Mouse (Mus musculus) intestine, postnatal 0 days (tissue): ENCODE data around the gene Adipor2. TPM values are rescaled to one million over a fixed set of nuclear protein-coding genes. Genes with fewer than 3 reads are reported as not detected.
A peak's percentile ranks its signal among the peaks of the same experiment; 100 is the strongest.

ENCODE experiments used
- ATAC-seq: fragments of 200-750 bp; cut with Nextera tagmentation; 2 replicates; pipeline ENCODE4 v1.8.0; 2017; ENCODE audit warnings: mild to moderate bottlenecking, moderate TSS enrichment, moderate library complexity
- H3K27ac ChIP-seq: fragments of 300-500 bp; sonication (generic); 2 replicates; pipeline ENCODE4 v1.5.1; 2014; ENCODE audit warnings: mild to moderate bottlenecking, low read depth, low read length, moderate library complexity
- H3K27me3 ChIP-seq: fragments of 300-500 bp; sonication (generic); replicated peaks from 2 replicates; pipeline ENCODE4 v1.6.1; 2014; ENCODE audit warnings: low read length, mixed read lengths; ENCODE audit not compliant: control insufficient read depth, insufficient read depth
- H3K36me3 ChIP-seq: fragments of 300-500 bp; sonication (generic); 2 replicates; pipeline ENCODE4 v1.6.1; 2014; ENCODE audit warnings: mild to moderate bottlenecking, moderate library complexity; ENCODE audit not compliant: control insufficient read depth, insufficient read depth
- H3K4me1 ChIP-seq: fragments of 300-500 bp; sonication (generic); replicated peaks from 2 replicates; pipeline ENCODE4 v1.6.1; 2014; ENCODE audit warnings: antibody characterized with exemption, low read length, mixed read lengths; ENCODE audit not compliant: control insufficient read depth, insufficient read depth
- H3K4me2 ChIP-seq: fragments of 300-500 bp; sonication (generic); replicated peaks from 2 replicates; pipeline ENCODE4 v1.6.1; 2014; ENCODE audit warnings: low read depth, mild to moderate bottlenecking, moderate library complexity
- H3K4me3 ChIP-seq: fragments of 300-500 bp; sonication (generic); 2 replicates; pipeline ENCODE4 v1.5.1; 2014; ENCODE audit warnings: low read depth, low read length
- H3K9ac ChIP-seq: fragments of 300-500 bp; sonication (generic); 2 replicates; pipeline ENCODE4 v1.6.1; 2014; ENCODE audit warnings: mild to moderate bottlenecking, low read depth, low read length
- H3K9me3 ChIP-seq: fragments of 300-500 bp; sonication (generic); 2 replicates; pipeline ENCODE4 v1.6.1; 2016; ENCODE audit warnings: mixed run types; ENCODE audit not compliant: control insufficient read depth
- CTCF ChIP-seq: sonication (generic); IDR thresholded peaks from 2 replicates; pipeline ENCODE4 v1.5.1; 2016; ENCODE audit warnings: low read depth, mild to moderate bottlenecking, control low read depth, antibody characterized with exemption, moderate library complexity
- whole genome bisulfite sequencing: fragments of 180-500 bp; shearing (Covaris S2); extraction: QIAGEN DNeasy Blood & Tissue Kit; methylation state at CpG from one replicate; pipeline ENCODE4 v1.1.7; 2014; 5-methylcytosine and 5-hydroxymethylcytosine counted together
- polyA plus RNA-seq: library from polyadenylated mRNA; unstranded; fragments of >200 nt; fragmentation: Nextera tagmentation; extraction: Ambion mirVana; gene quantifications from 2 replicates; pipeline ENCODE4 v1.2.1, GENCODE M21; 2015

Gene Adipor2
- polyA plus RNA-seq, 1 experiment from 2014 or later: 106 TPM

GRCm38 (mm10) chr6:119428611-119429010 is 11.1 kb upstream of the Adipor2 start:
- TF ChIP-seq CTCF: peak; percentile 57
- 90% methylated on average over 3 of the region's 3 CpGs for WGBS

DNA sequence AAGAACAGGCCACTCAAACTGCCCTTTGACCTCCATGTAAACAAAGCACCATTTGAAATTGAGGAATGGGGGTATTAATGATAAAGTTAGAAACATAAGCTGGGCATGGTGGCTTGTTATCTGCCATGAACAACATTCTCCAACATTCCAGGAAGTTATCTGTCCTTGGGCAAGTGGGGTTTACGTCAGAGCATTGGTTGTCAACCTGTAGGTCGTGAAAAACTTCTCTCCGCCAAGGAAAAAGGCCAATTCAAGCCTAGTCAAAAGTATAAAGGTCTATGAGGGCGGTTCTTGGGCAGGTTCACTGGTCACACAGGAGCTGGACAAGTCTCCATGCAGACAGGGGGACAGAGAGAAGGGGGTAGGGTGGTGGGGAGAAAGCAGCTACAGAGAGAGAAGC is 3.5 kb upstream of the Adipor2 start:
- peak; percentile 59 for ATAC-seq
- no peak overlapping the region for H3K4me3 ChIP-seq
- H3K36me3 ChIP-seq: no peaks in the 10 kb centered on the region
- H3K4me1 ChIP-seq: no peaks in the 10 kb centered on the region; the same call in 1 of the 2 replicates
- no peak overlapping the region for H3K4me2 ChIP-seq
- no peaks in the 10 kb centered on the region for H3K27me3 ChIP-seq
- H3K9me3 ChIP-seq: no peaks in the 10 kb centered on the region
- WGBS: 42% methylated on average over 4 of the region's 4 CpGs
- peak overlapping the region; percentile 74 for H3K27ac ChIP-seq
- no peak overlapping the region for H3K9ac ChIP-seq
- TF ChIP-seq CTCF: no peak

More at GRCm38 (mm10) chr6:119428611-119429010, 11.1 kb upstream of the Adipor2 start:
- Histone ChIP-seq H3K27ac (no peak overlapping the region), H3K9me3 (no peaks in the 10 kb centered on the region), H3K4me2 (no peak overlapping the region), H3K4me3 (no peak overlapping the region), H3K36me3 (no peaks in the 10 kb centered on the region; the same call in 1 of the 2 replicates), H3K9ac (no peak overlapping the region), H3K4me1 (no peaks in the 10 kb centered on the region), H3K27me3 (no peaks in the 10 kb centered on the region)
- no peak for ATAC-seq

DNA sequence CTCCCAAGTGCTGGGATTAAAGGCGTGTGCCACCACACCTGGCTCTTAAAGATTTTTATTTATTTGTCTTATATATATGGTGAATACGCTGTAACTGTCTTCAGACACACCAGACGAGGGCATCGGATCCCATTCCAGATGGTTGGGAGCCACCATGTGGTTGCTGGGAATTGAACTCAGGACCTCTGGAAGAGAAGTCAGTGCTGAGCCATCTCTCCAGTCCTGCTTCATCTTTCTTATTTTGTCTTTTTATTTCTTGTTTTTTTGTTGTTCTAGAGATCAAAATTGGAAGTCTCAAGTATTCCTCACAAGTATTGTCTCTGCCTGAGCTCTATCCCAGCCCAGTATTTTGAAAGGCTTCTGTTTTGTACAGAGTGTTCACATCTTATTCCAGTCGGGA is 2.9 kb upstream of the Adipor2 start:
- 74% methylated on average over 5 of the region's 5 CpGs for WGBS
- Histone ChIP-seq H3K27ac (peak overlapping the region; percentile 74), H3K9me3 (no peaks in the 10 kb centered on the region), H3K4me1 (no peaks in the 10 kb centered on the region; the same call in 1 of the 2 replicates), H3K9ac (no peak overlapping the region), H3K4me3 (no peak overlapping the region), H3K36me3 (no peaks in the 10 kb centered on the region), H3K4me2 (no peak overlapping the region), H3K27me3 (no peaks in the 10 kb centered on the region)
- no peak for ATAC-seq
- no peak for TF ChIP-seq CTCF

DNA sequence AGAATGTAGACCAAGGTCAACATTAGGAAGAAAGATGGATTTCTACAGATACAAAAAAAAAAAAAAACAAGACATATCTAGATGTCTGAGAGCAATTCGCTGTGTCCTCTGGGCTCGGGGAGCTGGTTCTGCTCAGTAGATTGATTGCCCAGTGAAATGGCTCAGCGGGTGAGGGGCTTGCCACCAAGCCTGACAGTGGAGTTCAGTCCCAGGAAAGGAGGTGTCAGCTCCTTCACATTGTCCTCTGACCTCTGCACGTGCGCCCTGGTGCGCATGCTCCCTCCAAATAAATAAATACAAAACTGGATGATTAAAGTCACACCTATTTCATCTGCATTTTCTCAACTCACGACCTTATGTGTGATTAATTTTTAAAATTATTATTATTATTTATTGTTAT is 1.9 kb upstream of the Adipor2 start:
- H3K4me3 ChIP-seq: no peak overlapping the region
- H3K9ac ChIP-seq: no peak overlapping the region
- no peaks in the 10 kb centered on the region for H3K9me3 ChIP-seq
- whole genome bisulfite sequencing: 57% methylated on average over 7 of the region's 7 CpGs
- no peak for TF ChIP-seq CTCF
- H3K4me2 ChIP-seq: no peak overlapping the region
- no peaks in the 10 kb centered on the region for H3K27me3 ChIP-seq
- no peaks in the 10 kb centered on the region; the same call in 1 of the 2 replicates for H3K4me1 ChIP-seq
- no peak for ATAC-seq
- no peaks in the 10 kb centered on the region for H3K36me3 ChIP-seq
- H3K27ac ChIP-seq: peak overlapping the region; percentile 42; the same call in 1 of the 2 replicates

DNA sequence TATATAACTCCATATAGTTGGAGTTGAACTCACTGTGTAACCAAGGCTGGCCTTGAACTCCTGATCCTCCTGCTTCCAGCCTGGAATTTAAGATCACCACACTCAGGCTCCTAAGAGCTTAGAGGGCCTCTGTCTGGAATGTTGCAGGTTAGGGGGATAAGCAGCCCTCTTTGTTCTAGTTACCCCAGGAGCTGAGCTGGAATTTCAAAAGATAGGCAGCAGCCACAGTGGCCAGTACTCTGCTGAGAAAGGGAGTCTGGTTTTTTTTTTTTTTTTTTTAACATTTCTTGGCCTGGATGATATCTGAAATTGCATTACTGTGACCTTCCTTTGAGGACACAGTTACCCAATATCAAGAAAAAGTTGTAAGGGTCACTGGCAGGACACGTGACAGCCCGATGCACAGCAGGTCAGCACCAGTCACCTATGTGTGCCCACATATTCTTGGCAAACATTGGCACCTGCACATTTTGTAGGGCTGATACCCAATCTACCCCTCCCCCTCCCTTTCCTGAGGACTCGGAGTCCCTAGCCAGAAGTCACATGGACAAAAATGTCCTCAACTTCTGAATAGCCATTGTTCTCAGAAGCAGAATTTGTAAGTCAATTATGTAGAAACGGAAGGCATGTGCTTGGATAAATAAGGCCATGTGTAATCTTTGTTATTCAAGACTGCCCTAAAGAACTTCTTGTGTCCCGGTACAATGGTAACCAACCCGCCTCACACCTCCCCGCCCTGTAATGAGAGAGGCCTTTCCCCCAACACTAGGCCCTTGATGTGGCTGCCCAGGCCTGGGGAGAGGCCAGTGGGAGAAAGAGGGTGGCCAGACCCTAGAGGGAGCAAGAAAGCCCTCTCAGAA is 1.1 kb upstream of the Adipor2 start:
- ATAC-seq: peak; percentile 7; the same call in 1 of the 2 replicates

DNA sequence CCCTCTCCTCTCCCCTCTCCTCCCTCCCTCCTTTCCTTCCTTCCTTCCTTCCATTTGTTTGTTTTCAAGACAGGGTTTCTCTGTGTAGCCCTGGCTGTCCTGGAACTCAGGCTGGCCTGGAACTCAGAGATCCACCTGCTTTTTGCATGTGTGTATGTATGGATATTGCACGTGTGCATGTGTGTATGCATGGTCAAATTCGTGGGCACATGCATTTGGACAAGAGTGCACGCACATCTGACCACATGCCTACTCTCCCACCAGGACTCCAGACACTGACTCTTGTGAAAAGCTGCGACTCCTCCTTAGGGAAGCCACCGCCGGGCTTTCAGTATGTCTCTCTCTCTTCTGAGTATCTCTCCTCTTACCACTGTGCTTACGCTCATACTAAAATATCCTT is 317 bp upstream of the Adipor2 start:
- peak overlapping the region; percentile 28; the same call in 1 of the 2 replicates for H3K27ac ChIP-seq
- no peaks in the 10 kb centered on the region for H3K36me3 ChIP-seq
- no peak overlapping the region for H3K4me3 ChIP-seq
- no peaks in the 10 kb centered on the region; the same call in 1 of the 2 replicates for H3K4me1 ChIP-seq
- no peak for ATAC-seq
- no peak overlapping the region for H3K9ac ChIP-seq
- H3K4me2 ChIP-seq: no peak overlapping the region
- no peak for TF ChIP-seq CTCF
- no peaks in the 10 kb centered on the region for H3K9me3 ChIP-seq
- no peaks in the 10 kb centered on the region for H3K27me3 ChIP-seq
- WGBS: 73% methylated on average over 7 of the region's 7 CpGs

More for the DNA sequence above, 1.1 kb upstream of the Adipor2 start:
- Histone ChIP-seq H3K9ac (no peak overlapping the region), H3K27ac (peak overlapping the region; percentile 57; the same call in 1 of the 2 replicates), H3K4me3 (no peak overlapping the region), H3K9me3 (no peaks in the 10 kb centered on the region), H3K4me1 (no peaks in the 10 kb centered on the region; the same call in 1 of the 2 replicates), H3K4me2 (no peak overlapping the region), H3K27me3 (no peaks in the 10 kb centered on the region), H3K36me3 (no peaks in the 10 kb centered on the region)
- WGBS: 35% methylated on average over 7 of the region's 7 CpGs
- TF ChIP-seq CTCF: no peak
